Mouse (Mus musculus) myocyte (in vitro differentiated cells): ENCODE measurements around the gene Pno1. TPM values are rescaled to one million over a fixed set of nuclear protein-coding genes. Genes with fewer than 3 reads are reported as not detected.
"Not testable (repeated sequence)": the region's sequence is repeated elsewhere in the genome, so short reads cannot be mapped to it uniquely, and the experiment has no call there.

Source experiments
- H3K27me3 ChIP-seq: one replicate; pipeline ENCODE4 v1.6.1; 2011; ENCODE audit not compliant: control insufficient read depth, insufficient read depth, insufficient read length
- H3K36me3 ChIP-seq: one replicate; pipeline ENCODE4 v1.6.1; 2011; ENCODE audit not compliant: control insufficient read depth, insufficient read depth
- H3K4me2 ChIP-seq: one replicate; pipeline ENCODE4 v1.6.1; 2011; ENCODE audit warnings: low read depth, control low read depth
- H3K4me3 ChIP-seq: one replicate; pipeline ENCODE4 v1.5.1; 2011; ENCODE audit warnings: mild to moderate bottlenecking, control low read depth, moderate library complexity
- H3K79me2 ChIP-seq: one replicate; pipeline ENCODE4 v1.6.1; 2011; ENCODE audit not compliant: control insufficient read depth, insufficient read depth
- H3ac ChIP-seq: one replicate; pipeline ENCODE4 v1.6.1; 2011; ENCODE audit not compliant: control insufficient read depth, insufficient read length
- CEBPB ChIP-seq: IDR thresholded peaks from 2 replicates; pipeline ENCODE4 v1.6.1; 2011; ENCODE audit warnings: mild to moderate bottlenecking, moderate library complexity; ENCODE audit not compliant: poor library complexity, insufficient read depth, severe bottlenecking
- E2F4 ChIP-seq: IDR thresholded peaks from one replicate; pipeline ENCODE4 v1.6.1; 2011; ENCODE audit warnings: mild to moderate bottlenecking, control low read depth, moderate library complexity; ENCODE audit not compliant: insufficient read depth
- MAX ChIP-seq: IDR thresholded peaks from one replicate; pipeline ENCODE4 v1.6.1; 2011; ENCODE audit warnings: low read depth, mild to moderate bottlenecking, control low read depth
- MYOD1 ChIP-seq, 3 experiments: IDR thresholded peaks; one replicate each; pipeline ENCODE4 v1.6.1; 2011; ENCODE audit warnings: control low read depth in 2 of 3, low read depth in 2 of 3, mild to moderate bottlenecking in 2 of 3, moderate library complexity in 1 of 3; ENCODE audit not compliant: insufficient read length in 2 of 3, control insufficient read depth in 1 of 3
- MYOG ChIP-seq, 3 experiments: IDR thresholded peaks; one replicate each; pipeline ENCODE4 v1.6.1; 2011; ENCODE audit warnings: control low read depth in 2 of 3, low read depth in 2 of 3, mild to moderate bottlenecking in 2 of 3; ENCODE audit not compliant: insufficient read length in 2 of 3, control insufficient read depth in 1 of 3, insufficient read depth in 1 of 3
- POLR2A ChIP-seq: IDR thresholded peaks from one replicate; pipeline ENCODE4 v1.6.1; 2011; ENCODE audit warnings: low read depth, mild to moderate bottlenecking, control low read depth, moderate library complexity; ENCODE audit not compliant: insufficient read length
- POLR2AphosphoS2 ChIP-seq: IDR thresholded peaks from one replicate; pipeline ENCODE4 v1.6.1; 2011; ENCODE audit warnings: low read depth, control low read depth; ENCODE audit not compliant: insufficient read length
- REST ChIP-seq: IDR thresholded peaks from one replicate; pipeline ENCODE4 v1.6.1; 2011; ENCODE audit warnings: mild to moderate bottlenecking, control low read depth, moderate library complexity; ENCODE audit not compliant: insufficient read depth, insufficient read length
- SRF ChIP-seq: IDR thresholded peaks from one replicate; pipeline ENCODE4 v1.6.1; 2011; ENCODE audit warnings: low read depth; ENCODE audit not compliant: control insufficient read depth, insufficient read length
- TCF12 ChIP-seq: IDR thresholded peaks from one replicate; pipeline ENCODE4 v1.6.1; 2011; ENCODE audit warnings: mild to moderate bottlenecking, control low read depth; ENCODE audit not compliant: poor library complexity, insufficient read depth, severe bottlenecking
- TCF3 ChIP-seq: IDR thresholded peaks from one replicate; pipeline ENCODE4 v1.6.1; 2011; ENCODE audit warnings: low read depth, control low read depth; ENCODE audit not compliant: insufficient read length
- USF1 ChIP-seq: IDR thresholded peaks from one replicate; pipeline ENCODE4 v1.6.1; 2011; ENCODE audit warnings: low read depth, mild to moderate bottlenecking, control low read depth, moderate library complexity
- polyA plus RNA-seq: library from polyadenylated mRNA; unstranded; fragments of >200 nt; fragmentation: generic; extraction: Trizol; gene quantifications from one replicate; pipeline ENCODE4 v1.2.1, GENCODE M21; 2012; ENCODE audit warnings: missing spikeins

Gene Pno1
- polyA plus RNA-seq, 1 experiment: 35.7 TPM

- TF ChIP-seq TCF12 (no peak), USF1 (no peak), MYOD1 (IDR thresholded peaks at IDR 0.05; ENCODE audit: control insufficient read depth in 1 of 3, insufficient read length in 2 of 3, low read depth in 2 of 3) (no peak), TCF3 (no peak), E2F4 (no peak), MAX (no peak), POLR2A (no peak), REST (no peak), MYOG (IDR thresholded peaks at IDR 0.05; ENCODE audit: control insufficient read depth in 1 of 3, insufficient read depth in 1 of 3, insufficient read length in 2 of 3, low read depth in 2 of 3) (no peak)
- H3K27me3 ChIP-seq: no peaks in the 10 kb centered on the region
- no peak overlapping the region for H3K4me3 ChIP-seq
- H3K36me3 ChIP-seq: no peaks in the 10 kb centered on the region
- H3K4me2 ChIP-seq: no peak overlapping the region
- no peaks in the 10 kb centered on the region for H3K79me2 ChIP-seq
- no peak overlapping the region for H3ac ChIP-seq
Measured at GRCm38 (mm10) chr11:17248715-17249114, 37.3 kb upstream of the Pno1 start.

DNA sequence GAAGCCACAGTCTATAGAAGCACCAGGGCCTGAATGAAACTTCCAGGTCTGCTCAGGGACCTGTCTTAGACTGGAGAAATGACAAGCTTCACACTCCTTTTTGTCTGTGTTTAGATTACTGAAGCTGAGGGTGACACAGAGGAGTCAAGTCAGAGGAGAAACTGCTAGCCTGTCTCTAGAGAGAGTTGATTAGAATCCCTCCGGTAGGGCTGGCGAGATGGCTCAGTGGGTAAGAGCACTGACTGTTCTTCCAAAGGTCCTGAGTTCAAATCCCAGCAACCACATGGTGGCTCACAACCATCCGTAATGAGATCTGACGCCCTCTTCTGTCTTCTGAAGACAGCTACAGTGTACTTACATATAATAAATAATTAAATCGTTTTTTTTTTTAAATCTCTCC lies 27.2 kb upstream of the Pno1 start:
- H3K27me3 ChIP-seq, H3ac ChIP-seq, H3K4me2 ChIP-seq: not testable (repeated sequence)

GRCm38 (mm10) chr11:17236449-17237037 lies 25.2 kb upstream of the Pno1 start:
- Histone ChIP-seq H3K4me3 (no peak overlapping the region), H3K79me2 (no peaks in the 10 kb centered on the region), H3ac (no peak overlapping the region), H3K4me2 (no peak overlapping the region), H3K27me3 (no peaks in the 10 kb centered on the region), H3K36me3 (peaks cover 3% of the 10 kb centered on the region)
- TF ChIP-seq TCF12: no peak
- TF ChIP-seq REST: no peak
- no peak for TF ChIP-seq MAX
- no peak for TF ChIP-seq MYOD1 (IDR thresholded peaks at IDR 0.05; ENCODE audit: control insufficient read depth in 1 of 3, insufficient read length in 2 of 3, low read depth in 2 of 3)
- TF ChIP-seq POLR2AphosphoS2: no peak
- TF ChIP-seq CEBPB: no peak
- TF ChIP-seq TCF3: no peak
- no peak for TF ChIP-seq POLR2A
- TF ChIP-seq MYOG (IDR thresholded peaks at IDR 0.05; ENCODE audit: control insufficient read depth in 1 of 3, insufficient read depth in 1 of 3, insufficient read length in 2 of 3, low read depth in 2 of 3): no peak
- no peak for TF ChIP-seq SRF
- TF ChIP-seq E2F4: no peak
- TF ChIP-seq USF1: no peak

More for the DNA sequence above, 27.2 kb upstream of the Pno1 start:
- not testable (repeated sequence) for H3K79me2 ChIP-seq, H3K4me3 ChIP-seq, H3K36me3 ChIP-seq

DNA sequence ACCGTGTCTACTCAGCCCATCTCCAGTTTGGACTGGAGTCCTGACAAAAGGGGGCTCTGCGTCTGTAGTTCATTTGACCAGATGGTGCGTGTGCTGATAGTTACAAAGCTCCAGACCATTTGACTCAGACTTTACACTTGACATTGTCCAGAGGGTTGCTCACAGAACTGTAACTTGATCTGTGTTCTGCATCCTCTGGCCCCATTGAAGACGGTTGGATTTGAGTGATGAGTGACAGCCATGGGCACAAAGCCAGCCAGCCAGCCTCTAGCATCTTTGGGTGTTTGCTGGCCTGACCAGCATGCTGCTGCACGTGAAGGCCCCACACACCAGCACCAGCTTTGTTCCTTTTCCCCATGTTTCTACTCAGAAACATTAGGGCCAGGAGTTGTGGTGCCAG lies 21.4 kb upstream of the Pno1 start:
- Histone ChIP-seq H3K27me3 (no peaks in the 10 kb centered on the region), H3K4me2 (no peak overlapping the region), H3K79me2 (no peaks in the 10 kb centered on the region), H3ac (no peak overlapping the region), H3K36me3 (peaks cover 24% of the 10 kb centered on the region), H3K4me3 (no peak overlapping the region)
- no peak for TF ChIP-seq MAX
- no peak for TF ChIP-seq E2F4
- TF ChIP-seq TCF3: no peak
- TF ChIP-seq POLR2AphosphoS2: no peak
- TF ChIP-seq POLR2A: no peak

DNA sequence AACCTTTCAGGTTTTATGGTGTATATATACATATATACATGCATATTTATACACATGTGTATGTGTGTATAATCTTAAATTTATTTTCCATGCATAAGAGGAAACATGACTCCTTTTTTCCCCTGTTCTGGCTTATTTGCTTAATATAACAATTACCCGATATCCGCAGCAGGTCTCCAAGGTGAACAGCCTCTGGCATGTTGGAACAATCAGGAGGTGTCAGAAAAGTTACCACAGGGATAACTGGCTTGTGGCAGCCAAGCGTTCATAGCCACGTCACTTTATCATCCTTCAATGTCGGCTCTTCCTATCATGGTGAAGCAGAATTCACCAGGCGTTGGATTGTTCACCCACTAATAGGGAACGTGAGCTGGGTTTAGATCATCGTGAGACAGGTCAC lies 9.8 kb upstream of the Pno1 start:
- H3K4me2 ChIP-seq: no peak overlapping the region
- H3ac ChIP-seq: no peak overlapping the region
- TF ChIP-seq MAX: no peak
- TF ChIP-seq CEBPB: no peak
- H3K4me3 ChIP-seq: no peak overlapping the region
- no peaks in the 10 kb centered on the region for H3K27me3 ChIP-seq
- no peaks in the 10 kb centered on the region for H3K79me2 ChIP-seq
- H3K36me3 ChIP-seq: peaks cover 16% of the 10 kb centered on the region

GRCm38 (mm10) chr11:17215475-17215874 lies 4.1 kb upstream of the Pno1 start:
- Histone ChIP-seq H3K4me2 (no peak overlapping the region), H3K27me3 (no peaks in the 10 kb centered on the region), H3ac (no peak overlapping the region), H3K79me2 (peaks cover 20% of the 10 kb centered on the region), H3K4me3 (no peak overlapping the region), H3K36me3 (peaks cover 4% of the 10 kb centered on the region)
- no peak for TF ChIP-seq E2F4
- no peak for TF ChIP-seq MAX
- no peak for TF ChIP-seq CEBPB
- no peak for TF ChIP-seq POLR2A
- no peak for TF ChIP-seq TCF3
- TF ChIP-seq REST: no peak
- no peak for TF ChIP-seq TCF12
- no peak for TF ChIP-seq POLR2AphosphoS2
- TF ChIP-seq USF1: no peak
- TF ChIP-seq MYOD1 (IDR thresholded peaks at IDR 0.05; ENCODE audit: control insufficient read depth in 1 of 3, insufficient read length in 2 of 3, low read depth in 2 of 3): no peak
- TF ChIP-seq SRF: no peak
